Mouse (Mus musculus) liver, embryonic 14.5 days (tissue): ENCODE data around the gene Sestd1.

Source experiments
- CTCF ChIP-seq: IDR thresholded peaks from 2 replicates; pipeline ENCODE4 v1.5.1; 2016; ENCODE audit warnings: antibody characterized with exemption, low read depth, control low read depth
- EP300 ChIP-seq: IDR thresholded peaks from 2 replicates; pipeline ENCODE4 v1.6.1; 2016; ENCODE audit warnings: antibody characterized with exemption, low read depth

DNA sequence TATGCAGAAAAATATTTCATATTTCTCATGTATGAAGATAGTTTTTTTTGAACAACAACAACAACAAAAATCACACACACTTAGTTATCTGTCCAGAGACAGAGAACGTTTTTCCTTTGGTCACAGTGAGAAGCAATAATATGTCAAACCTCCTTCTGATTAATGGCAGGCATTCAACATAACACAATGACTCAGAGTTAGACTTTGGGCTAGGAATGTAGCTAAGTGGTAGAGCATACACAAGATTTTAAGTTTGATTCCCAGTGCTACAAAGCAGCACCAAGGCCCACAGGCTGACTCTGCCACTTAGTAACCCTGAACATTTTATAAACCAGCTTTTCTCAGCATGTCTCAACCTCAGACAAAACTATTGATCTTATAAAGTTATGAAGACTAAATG lies 145.5 kb downstream of the Sestd1 start:
- no peak for TF ChIP-seq CTCF
- TF ChIP-seq EP300, result no peak
